Mouse (Mus musculus): ENCODE measurements at regions not wholly inside any gene's neighbourhood (a gene's known extent, or its start where the extent isn't known, plus 50 kb on each side); places are given as distances from the start of the nearest gene placed in this dataset.

DNA sequence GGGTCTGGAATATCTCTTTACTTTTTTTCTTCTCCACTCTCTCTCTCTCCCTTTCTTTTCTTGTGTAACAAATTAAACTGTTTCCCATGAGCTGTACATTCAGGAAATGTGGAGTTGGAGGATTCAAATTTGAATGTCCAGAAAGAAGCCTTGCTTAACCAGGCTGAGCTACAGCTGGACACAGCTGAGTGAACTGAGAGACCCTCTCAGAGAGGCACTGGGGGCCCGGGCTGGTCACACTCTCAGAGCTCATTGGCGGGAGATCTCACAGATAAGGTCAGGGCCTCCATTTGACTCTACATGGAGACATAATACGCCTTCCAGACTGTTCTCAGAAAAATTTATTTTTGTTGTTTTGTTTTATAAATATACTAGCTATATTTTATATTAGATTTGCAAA is 49.9 kb upstream of the Frem1 start:
- Histone ChIP-seq H3K4me1 (replicated peaks) (peaks cover 17% of the 10 kb centered on the region; the same call in 1 of the 2 replicates), H3K27me3 (ENCODE audit: insufficient read depth, poor library complexity, severe bottlenecking) (no peaks in the 10 kb centered on the region), H3K36me3 (no peaks in the 10 kb centered on the region), H3K27ac (no peak overlapping the region), H3K4me3 (no peak overlapping the region), H3K9me3 (no peaks in the 10 kb centered on the region)
- WGBS: 66% methylated on average over 3 of the region's 3 CpGs
- DNase-seq (ENCODE audit: low spot score): no peak

Data from hindbrain, embryonic 10.5 days (tissue).